23 mouse cellular contexts compared by ENCODE assay signal in the genomic region with DNA sequence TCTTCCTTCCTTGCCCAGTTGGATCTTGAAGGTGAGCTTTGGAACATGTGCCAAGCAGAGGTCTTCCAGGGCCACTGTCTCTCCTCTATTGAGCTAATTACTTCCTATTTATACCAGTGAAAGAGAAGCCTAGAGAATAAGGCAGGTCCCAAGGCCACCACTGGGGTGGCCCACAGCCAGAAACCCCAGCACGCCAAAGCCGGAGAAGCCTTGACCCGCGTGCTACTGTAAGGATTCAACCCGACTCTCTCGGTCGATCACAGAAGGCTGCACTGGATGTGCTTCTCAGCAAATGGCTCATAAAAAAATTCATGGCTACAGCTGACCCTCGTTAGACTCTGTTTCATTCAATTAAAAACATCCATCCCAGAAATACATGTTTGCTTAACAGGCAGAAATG.
DNase-seq lines count a peak whose midpoint lies in the region; ATAC-seq and TF ChIP-seq lines count a peak whose summit lies in the region.
"Had no signal": no experiment of that assay in that cellular context is flagged by ENCODE, and none has a peak within 500 bp of the region (broad histone marks: within the 10 kb centered on the region; RNA-seq: fewer than 3 reads in every experiment).

No protein-coding gene starts in this region.

- no peak for TF ChIP-seq POLR2A in heart, adult 2 months (IDR thresholded peaks at IDR 0.05; ENCODE audit: insufficient read depth, low read depth, low read length)

- H3K4me2 ChIP-seq in forebrain, embryonic 16.5 days (ENCODE audit: low read length), result no peak overlapping the region
- H3K4me2 ChIP-seq: embryonic facial prominence, embryonic 12.5 days; forebrain, embryonic 13.5 days; heart, embryonic 12.5 days; hindbrain, embryonic 13.5 days; midbrain, embryonic 12.5 days; neural tube, embryonic 12.5 days; stomach, embryonic 15.5 days had no signal

- H3K4me1 ChIP-seq in heart, adult 2 months (ENCODE audit: control insufficient read depth, insufficient read depth, low read length), result peaks cover 4% of the 10 kb centered on the region
- H3K4me1 ChIP-seq in forebrain, embryonic 16.5 days (replicated peaks; ENCODE audit: control insufficient read depth, insufficient read depth, low read length), result 0 out of 2 replicates have a peak, but pooled peaks cover 2% of the 10 kb centered on the region
- H3K4me1 ChIP-seq: embryonic facial prominence, embryonic 12.5 days; heart, embryonic 12.5 days; hindbrain, embryonic 13.5 days; midbrain, embryonic 12.5 days; neural tube, embryonic 12.5 days; stomach, embryonic 15.5 days had no signal

- no peak overlapping the region for H3K9ac ChIP-seq in heart, adult 2 months (ENCODE audit: low read depth, low read length)
- no peak overlapping the region for H3K9ac ChIP-seq in forebrain, embryonic 16.5 days (replicated peaks; ENCODE audit: low read depth, low read length)
- H3K9ac ChIP-seq: embryonic facial prominence, embryonic 12.5 days; forebrain, embryonic 13.5 days; heart, embryonic 12.5 days; hindbrain, embryonic 13.5 days; midbrain, embryonic 12.5 days; neural tube, embryonic 12.5 days; stomach, embryonic 15.5 days had no signal

- DNase-seq in heart, adult 11 months, result peak; percentile 72
- DNase-seq in heart, adult 2 months, result no peak
- DNase-seq in ovary, adult 18-20 months (ENCODE audit: low spot score), result peak; percentile 16
- no peak for DNase-seq in ovary, postnatal 10 days (ENCODE audit: low spot score)
- peak; percentile 82 to 83 for DNase-seq in adrenal gland, postnatal 36 days
- DNase-seq in testis, postnatal 14 days (ENCODE audit: low spot score), result peak; percentile 17
- no peak for DNase-seq in c-Kit-positive CD71-positive TER-119-positive erythroid progenitor cells, embryonic 14.5 days (ENCODE audit: low spot score)
- DNase-seq: cerebellum, adult 8-10 months; liver; right cerebral cortex, postnatal 25 days had no signal

- intact Hi-C loops in heart, adult 2 months (cut with DNase I), result no loop called here

- H3K79me2 ChIP-seq in heart, adult 2 months (replicated peaks; ENCODE audit: control insufficient read depth, insufficient read depth, low read length), result no peaks in the 10 kb centered on the region

- H3K9me3 ChIP-seq in forebrain, embryonic 16.5 days (ENCODE audit: control insufficient read depth, low read length), result no peaks in the 10 kb centered on the region
- H3K9me3 ChIP-seq: embryonic facial prominence, embryonic 12.5 days; forebrain, embryonic 13.5 days; hindbrain, embryonic 13.5 days; midbrain, embryonic 12.5 days; neural tube, embryonic 12.5 days; stomach, embryonic 15.5 days had no signal

- no peak for ATAC-seq in forebrain, embryonic 16.5 days
- ATAC-seq: forebrain, embryonic 13.5 days; inflammation-experienced regulatory T-cells, adult 6 months; lung, postnatal 0 days had no signal

- no peak overlapping the region for H3K27ac ChIP-seq in heart, adult 2 months
- H3K27ac ChIP-seq in forebrain, embryonic 16.5 days (ENCODE audit: low read length), result no peak overlapping the region
- H3K27ac ChIP-seq: embryonic facial prominence, embryonic 12.5 days; forebrain, embryonic 13.5 days; hindbrain, embryonic 13.5 days; layer of hippocampus, adult 2 months; midbrain, embryonic 12.5 days; neural tube, embryonic 12.5 days; stomach, embryonic 15.5 days had no signal

- no peaks in the 10 kb centered on the region for H3K27me3 ChIP-seq in heart, adult 2 months (ENCODE audit: control insufficient read depth, insufficient read depth, low read length)
- H3K27me3 ChIP-seq in forebrain, embryonic 16.5 days (replicated peaks; ENCODE audit: control insufficient read depth, insufficient read depth, low read length), result no peaks in the 10 kb centered on the region
- H3K27me3 ChIP-seq: CH12.LX; embryonic facial prominence, embryonic 12.5 days; forebrain, embryonic 13.5 days; heart, embryonic 12.5 days; hindbrain, embryonic 13.5 days; midbrain, embryonic 12.5 days; neural tube, embryonic 12.5 days; stomach, embryonic 15.5 days had no signal

- H3K36me3 ChIP-seq in heart, adult 2 months (ENCODE audit: control insufficient read depth, insufficient read depth, low read length), result no peaks in the 10 kb centered on the region
- no peaks in the 10 kb centered on the region for H3K36me3 ChIP-seq in forebrain, embryonic 16.5 days (ENCODE audit: control insufficient read depth, insufficient read depth)
- H3K36me3 ChIP-seq: embryonic facial prominence, embryonic 12.5 days; heart, embryonic 12.5 days; hindbrain, embryonic 13.5 days; midbrain, embryonic 12.5 days; neural tube, embryonic 12.5 days; stomach, embryonic 15.5 days had no signal

- no peak for TF ChIP-seq EP300 in heart, adult 2 months (IDR thresholded peaks at IDR 0.05; ENCODE audit: insufficient read depth, low read depth, low read length)

- 78% methylated on average over 8 of the region's 8 CpGs for WGBS in heart, adult 2 months
- 71% methylated on average over 8 of the region's 8 CpGs for WGBS in forebrain, embryonic 16.5 days

- H3K4me3 ChIP-seq in heart, adult 2 months, result no peak overlapping the region
- H3K4me3 ChIP-seq in forebrain, embryonic 16.5 days (replicated peaks; ENCODE audit: low read length), result no peak overlapping the region
- H3K4me3 ChIP-seq: embryonic facial prominence, embryonic 12.5 days; erythroblast, embryonic 14.5 days; forebrain, embryonic 13.5 days; heart, embryonic 12.5 days; hindbrain, embryonic 13.5 days; layer of hippocampus, adult 2 months; midbrain, embryonic 12.5 days; neural tube, embryonic 12.5 days; stomach, embryonic 15.5 days had no signal

- no peak for TF ChIP-seq CTCF in heart, adult 2 months (IDR thresholded peaks at IDR 0.05)

Comparison
In these comparisons a context has a peak if more than half of its experiments do, and no peak if none do; other contexts are left out.
1. DNase-seq: peak in heart, adult 11 months (single experiment), ovary, adult 18-20 months (single experiment), adrenal gland, postnatal 36 days (2 of 2) and testis, postnatal 14 days (single experiment); none in heart, adult 2 months (0 of 2), ovary, postnatal 10 days (single experiment) and c-Kit-positive CD71-positive TER-119-positive erythroid progenitor cells, embryonic 14.5 days (single experiment).